ENCODE assay signal across 15 mouse cellular contexts in genomic region chr13:115099381-115099780, GRCm38 (mm10). TPM values are rescaled to one million over a fixed set of nuclear protein-coding genes. Genes with fewer than 3 reads are reported as not detected.
DNase-seq lines count a peak whose midpoint lies in the region; ATAC-seq and TF ChIP-seq lines count a peak whose summit lies in the region.
"Had no signal": no experiment of that assay in that cellular context is flagged by ENCODE, and none has a peak within 500 bp of the region (broad histone marks: within the 10 kb centered on the region; RNA-seq: fewer than 3 reads in every experiment).

No protein-coding gene starts in this region.

- no peak for ATAC-seq in heart, embryonic 12.5 days (ENCODE audit: insufficient number of reproducible peaks, low FRiP score)
- no peak for ATAC-seq in kidney, embryonic 16.5 days (ENCODE audit: low FRiP score, low TSS enrichment)
- ATAC-seq in lung, postnatal 0 days: no peak
- no peak for ATAC-seq in stomach, embryonic 16.5 days (ENCODE audit: insufficient read depth, low FRiP score)
- ATAC-seq: forebrain, embryonic 14.5 days; hindbrain, embryonic 16.5 days had no signal

- no peak for TF ChIP-seq CTCF in lung, postnatal 0 days (IDR thresholded peaks at IDR 0.05)

- no peak overlapping the region for H3K27ac ChIP-seq in heart, embryonic 12.5 days (ENCODE audit: poor library complexity, severe bottlenecking)
- H3K27ac ChIP-seq in kidney, embryonic 16.5 days (ENCODE audit: low read length): no peak overlapping the region
- H3K27ac ChIP-seq in lung, postnatal 0 days (ENCODE audit: low read length): no peak overlapping the region
- no peak overlapping the region for H3K27ac ChIP-seq in stomach, embryonic 16.5 days (ENCODE audit: low read length)
- H3K27ac ChIP-seq: limb, embryonic 15.5 days had no signal

- peak overlapping the region; percentile 49 for H3K4me2 ChIP-seq in heart, embryonic 12.5 days
- peak overlapping the region; percentile 70 for H3K4me2 ChIP-seq in kidney, embryonic 16.5 days (replicated peaks; ENCODE audit: low read depth, low read length)
- H3K4me2 ChIP-seq in lung, postnatal 0 days (replicated peaks; ENCODE audit: low read depth, low read length): peak overlapping the region; percentile 69; the same call in 1 of the 2 replicates
- peak overlapping the region; percentile 84 for H3K4me2 ChIP-seq in stomach, embryonic 16.5 days (ENCODE audit: low read depth, low read length)
- H3K4me2 ChIP-seq: limb, embryonic 15.5 days had no signal

- WGBS in heart, embryonic 12.5 days: 82% methylated on average over 9 of the region's 9 CpGs
- WGBS in kidney, embryonic 16.5 days: 59% methylated on average over 9 of the region's 9 CpGs
- WGBS in lung, postnatal 0 days: 76% methylated on average over 9 of the region's 9 CpGs
- WGBS in stomach, embryonic 16.5 days: 75% methylated on average over 9 of the region's 9 CpGs

- H3K4me3 ChIP-seq in heart, embryonic 12.5 days: peak overlapping the region; percentile 80
- H3K4me3 ChIP-seq in kidney, embryonic 16.5 days (ENCODE audit: low read length): peak overlapping the region; percentile 82
- H3K4me3 ChIP-seq in lung, postnatal 0 days (ENCODE audit: low read depth, low read length): no peak overlapping the region
- peak overlapping the region; percentile 58 for H3K4me3 ChIP-seq in stomach, embryonic 16.5 days (replicated peaks; ENCODE audit: low read length)
- H3K4me3 ChIP-seq: megakaryocyte, embryonic 14.5 days had no signal

- DNase-seq in heart, postnatal 4 days: no peak
- no peak for DNase-seq in kidney, postnatal 10 days
- no peak for DNase-seq in lung, postnatal 0 days (ENCODE audit: low spot score)
- DNase-seq in lung, postnatal 25 days (ENCODE audit: low spot score): no peak
- no peak for DNase-seq in embryo, embryonic 11 days
- DNase-seq: adrenal gland, adult 2 months; cerebellum, adult 8-10 months; right cerebral cortex, adult 18-20 months had no signal

- H3K27me3 ChIP-seq in heart, embryonic 12.5 days (replicated peaks): no peaks in the 10 kb centered on the region
- H3K27me3 ChIP-seq in kidney, embryonic 16.5 days (ENCODE audit: insufficient read depth, low read length): no peaks in the 10 kb centered on the region
- H3K27me3 ChIP-seq in lung, postnatal 0 days (replicated peaks; ENCODE audit: insufficient read depth, low read length): no peaks in the 10 kb centered on the region
- no peaks in the 10 kb centered on the region for H3K27me3 ChIP-seq in stomach, embryonic 16.5 days (ENCODE audit: control insufficient read depth, insufficient read depth, low read length)
- H3K27me3 ChIP-seq: limb, embryonic 15.5 days had no signal

- peaks cover 30% of the 10 kb centered on the region for H3K4me1 ChIP-seq in heart, embryonic 12.5 days (replicated peaks)
- H3K4me1 ChIP-seq in kidney, embryonic 16.5 days (ENCODE audit: insufficient read depth, low read length): peaks cover 27% of the 10 kb centered on the region
- H3K4me1 ChIP-seq in lung, postnatal 0 days (ENCODE audit: insufficient read depth, low read depth, low read length): peaks cover 4% of the 10 kb centered on the region; the same call in 1 of the 2 replicates
- H3K4me1 ChIP-seq in stomach, embryonic 16.5 days (ENCODE audit: control insufficient read depth, insufficient read depth, low read length): peaks cover 15% of the 10 kb centered on the region

- H3K9me3 ChIP-seq in heart, embryonic 12.5 days (replicated peaks): 0 out of 2 replicates have a peak, but pooled peaks cover 4% of the 10 kb centered on the region
- no peaks in the 10 kb centered on the region for H3K9me3 ChIP-seq in kidney, embryonic 16.5 days (ENCODE audit: low read length)
- no peaks in the 10 kb centered on the region for H3K9me3 ChIP-seq in lung, postnatal 0 days (ENCODE audit: low read length)
- H3K9me3 ChIP-seq in stomach, embryonic 16.5 days (replicated peaks; ENCODE audit: control insufficient read depth, low read length): no peaks in the 10 kb centered on the region
- H3K9me3 ChIP-seq: limb, embryonic 15.5 days had no signal

- no peak for TF ChIP-seq EP300 in lung, postnatal 0 days (IDR thresholded peaks at IDR 0.05)

- H3K9ac ChIP-seq in heart, embryonic 12.5 days: no peak overlapping the region
- H3K9ac ChIP-seq in kidney, embryonic 16.5 days (replicated peaks; ENCODE audit: low read length): no peak overlapping the region
- H3K9ac ChIP-seq in lung, postnatal 0 days (replicated peaks; ENCODE audit: low read depth): no peak overlapping the region
- no peak overlapping the region for H3K9ac ChIP-seq in stomach, embryonic 16.5 days (ENCODE audit: low read length)
- H3K9ac ChIP-seq: limb, embryonic 15.5 days had no signal

- no peaks in the 10 kb centered on the region; the same call in 1 of the 2 replicates for H3K36me3 ChIP-seq in heart, embryonic 12.5 days
- H3K36me3 ChIP-seq in kidney, embryonic 16.5 days (ENCODE audit: insufficient read depth, low read length): no peaks in the 10 kb centered on the region
- no peaks in the 10 kb centered on the region for H3K36me3 ChIP-seq in lung, postnatal 0 days (ENCODE audit: insufficient read depth, low read length)
- no peaks in the 10 kb centered on the region for H3K36me3 ChIP-seq in stomach, embryonic 16.5 days (ENCODE audit: control insufficient read depth, insufficient read depth, low read length)
- H3K36me3 ChIP-seq: limb, embryonic 15.5 days had no signal

RNA-seq across cellular contexts. Expression of gene Gm49395, which starts 2.3 kb away (rescaled TPM):
- 8.1 and 9.2 TPM in 2 replicates for polyA plus RNA-seq in heart, embryonic 12.5 days (2016; fragmentation: Nextera tagmentation; extraction: Ambion mirVana)
- total RNA-seq in heart, postnatal 4 days (2021): 10 to 100 TPM; 25.0 to 27.5 TPM
- 6.7 and 8.8 TPM in 2 replicates for polyA plus RNA-seq in kidney, embryonic 16.5 days (2015; fragmentation: Nextera tagmentation; extraction: Ambion mirVana)
- polyA plus RNA-seq in lung, postnatal 0 days (2015; fragmentation: Nextera tagmentation; extraction: Ambion mirVana): 8.7 and 8.9 TPM in 2 replicates
- polyA plus RNA-seq in stomach, embryonic 16.5 days (2015; fragmentation: Nextera tagmentation; extraction: Ambion mirVana): 4.9 TPM in 2 replicates

RNA-seq across cellular contexts. Expression of gene Itga1, which starts 2.4 kb away (rescaled TPM):
- 33.0 and 33.3 TPM in 2 replicates for polyA plus RNA-seq in heart, embryonic 12.5 days (2016; fragmentation: Nextera tagmentation; extraction: Ambion mirVana)
- 10 to 100 TPM; 82.4 to 86.8 TPM for total RNA-seq in heart, postnatal 4 days (2021)
- polyA plus RNA-seq in kidney, embryonic 16.5 days (2015; fragmentation: Nextera tagmentation; extraction: Ambion mirVana): 32.2 and 32.5 TPM in 2 replicates
- 22.0 and 30.1 TPM in 2 replicates for polyA plus RNA-seq in lung, postnatal 0 days (2015; fragmentation: Nextera tagmentation; extraction: Ambion mirVana)
- 29.3 and 29.6 TPM in 2 replicates for polyA plus RNA-seq in stomach, embryonic 16.5 days (2015; fragmentation: Nextera tagmentation; extraction: Ambion mirVana)

RNA-seq across cellular contexts. Expression of gene Pelo, which starts 9.4 kb away (rescaled TPM):
- 7.1 TPM in 2 replicates for polyA plus RNA-seq in heart, embryonic 12.5 days (2016; fragmentation: Nextera tagmentation; extraction: Ambion mirVana)
- total RNA-seq in heart, postnatal 4 days (2021): 10 to 100 TPM; 34.5 to 37.0 TPM
- polyA plus RNA-seq in kidney, embryonic 16.5 days (2015; fragmentation: Nextera tagmentation; extraction: Ambion mirVana): 5.8 and 7.5 TPM in 2 replicates
- polyA plus RNA-seq in lung, postnatal 0 days (2015; fragmentation: Nextera tagmentation; extraction: Ambion mirVana): 5.4 and 5.9 TPM in 2 replicates
- polyA plus RNA-seq in stomach, embryonic 16.5 days (2015; fragmentation: Nextera tagmentation; extraction: Ambion mirVana): 3.4 and 3.7 TPM in 2 replicates
